Mouse (Mus musculus) bone marrow, adult 2 months (tissue): ENCODE measurements around the gene Acap2.

Source experiments
- CTCF ChIP-seq: fragments of 200-500 bp; IDR thresholded peaks from 2 replicates; pipeline ENCODE4 v1.5.1; 2011; ENCODE audit warnings: low read length, control low read depth; ENCODE audit not compliant: control insufficient read depth, insufficient read depth
- POLR2A ChIP-seq: fragments of 200-500 bp; IDR thresholded peaks from 2 replicates; pipeline ENCODE4 v1.6.1; 2011; ENCODE audit warnings: low read depth, mild to moderate bottlenecking, control low read depth, low read length, borderline replicate concordance; ENCODE audit not compliant: control insufficient read depth

DNA sequence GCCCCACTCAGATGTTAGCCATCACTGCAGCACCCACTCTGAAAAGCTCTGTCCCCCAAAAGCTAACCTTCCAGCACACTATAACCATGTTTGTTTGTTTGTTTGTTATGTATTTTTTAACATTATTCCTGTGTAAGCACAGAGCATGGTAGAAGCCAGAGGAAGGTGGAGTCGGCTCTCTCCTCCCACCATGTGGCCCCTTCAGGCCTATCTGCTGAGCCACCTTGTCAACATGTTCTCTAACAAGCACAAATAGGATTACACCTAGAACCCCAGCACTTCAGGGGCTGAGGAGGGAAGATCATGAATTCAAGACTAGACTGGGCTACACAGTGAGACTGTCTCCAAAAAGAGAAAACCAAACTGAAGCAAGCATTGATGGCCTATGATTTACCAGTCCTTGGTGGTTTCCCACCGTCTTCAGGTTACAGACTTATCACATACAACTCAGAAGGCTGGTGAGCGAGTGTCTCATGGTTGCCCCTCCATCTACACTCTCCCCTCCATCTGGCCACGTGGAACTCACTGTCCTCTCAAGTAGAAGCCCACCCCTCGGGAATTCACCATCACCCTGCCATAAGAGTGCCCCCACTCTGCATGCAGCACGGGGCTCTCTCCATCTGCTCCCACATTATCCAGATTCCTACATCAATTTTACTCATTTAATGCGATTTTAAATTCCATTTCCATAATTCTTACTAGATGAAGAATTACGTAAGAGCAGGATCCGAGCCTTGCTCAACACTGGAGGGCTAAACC lies 26.0 kb downstream of the Acap2 start:
- TF ChIP-seq CTCF (no peak), POLR2A (no peak)
